Mouse (Mus musculus) neutrophil, adult 59 days (primary cell): ENCODE results near the gene Glra1. TPM values are rescaled to one million over a fixed set of nuclear protein-coding genes. Genes with fewer than 3 reads are reported as not detected.

Source experiments
- total RNA-seq, 2 experiments: library from RNA; stranded (reverse); gene quantifications; 1 replicate in 1 of 2; 2 replicates in 1 of 2; pipeline ENCODE4 v1.2.4; 2023

Glra1 gene
- total RNA-seq: not detected

DNA sequence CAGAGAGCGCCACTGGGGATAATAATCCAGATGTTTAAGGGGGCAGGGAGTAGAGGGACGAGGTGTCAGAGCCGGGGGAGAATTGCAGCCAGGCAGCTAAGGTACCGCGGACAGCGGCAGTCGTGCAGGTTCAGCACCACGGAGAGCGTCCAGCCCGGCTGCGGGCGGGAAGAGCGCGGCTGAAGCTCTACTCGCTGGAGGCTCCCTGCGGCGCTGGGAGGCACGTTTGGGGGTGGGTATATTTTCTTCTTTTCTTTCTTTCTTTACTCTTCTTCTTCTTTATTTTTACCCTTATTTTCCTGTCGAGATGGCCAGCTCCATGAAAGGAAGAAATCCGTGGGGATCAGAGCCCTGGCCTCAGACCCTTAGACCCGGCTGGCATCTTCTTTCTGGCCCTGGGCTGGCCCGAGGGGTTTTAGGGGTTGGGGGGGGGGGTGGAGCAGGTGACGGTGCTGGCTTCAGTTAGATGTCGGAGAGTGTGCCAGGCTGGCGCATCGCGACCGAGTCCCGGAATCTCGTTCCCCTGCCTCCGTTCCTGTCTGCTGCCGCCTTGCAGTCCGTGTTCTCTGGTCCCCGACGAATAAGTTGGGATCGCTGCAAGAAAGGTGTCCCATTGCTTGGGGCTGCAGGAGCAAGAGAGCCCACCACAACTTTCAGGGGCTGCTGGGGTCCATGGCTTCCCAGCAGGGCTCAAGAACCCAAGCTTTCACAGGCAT, at the start of gene Glra1:
Glra1 (minus strand) TSS at position 391 of the 716 bp plus-strand sequence.

DNA sequence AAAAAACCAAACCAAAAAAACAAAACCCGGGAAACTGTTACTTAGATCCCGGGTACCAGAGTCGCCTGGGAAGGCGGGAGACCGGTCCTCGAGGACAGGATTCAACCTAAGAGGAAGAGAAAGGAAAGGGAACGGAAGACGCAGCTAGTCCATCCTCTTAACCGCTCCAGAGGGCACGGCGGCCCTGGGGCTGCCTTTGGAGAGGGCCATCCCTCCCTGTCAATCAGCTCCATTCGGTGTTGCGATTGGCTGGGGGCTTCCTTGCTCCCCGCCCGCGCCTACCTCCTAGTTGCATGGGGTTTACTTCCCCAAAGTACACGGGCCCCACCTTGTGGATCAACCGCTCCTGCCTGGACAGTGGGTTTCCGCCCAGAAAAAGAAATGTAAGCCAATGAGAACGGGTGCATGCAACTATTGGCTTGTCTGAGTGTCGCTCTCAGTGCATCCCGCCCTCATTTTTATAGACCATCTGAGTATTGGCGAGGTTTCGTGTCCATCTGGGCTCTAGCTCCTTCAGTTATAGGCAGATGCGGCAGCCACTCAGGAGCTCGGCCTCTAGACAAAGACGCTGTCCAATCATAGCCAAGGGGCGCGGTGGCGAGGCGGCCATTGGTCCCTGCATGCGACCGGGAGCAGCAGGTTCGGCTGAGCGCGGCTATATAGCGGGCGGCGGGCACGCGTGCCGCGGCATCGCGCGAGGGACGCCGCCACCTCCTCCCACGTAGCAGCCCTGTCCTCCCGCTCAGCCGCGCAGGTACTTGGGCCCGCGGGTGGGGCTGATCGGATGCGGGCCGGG, 138.8 kb downstream of the Glra1 start, which contains the start of gene G3bp1:
G3bp1 (plus strand) TSS at position 638 of the 796 bp plus-strand sequence.

Other genes starting within 250 kb of the Glra1 start
- 10 to 100 TPM; 13.6 to 24.4 TPM for gene Sparc, start 185.0 kb downstream of the Glra1 start, total RNA-seq
- gene Atox1, start 147.0 kb downstream of the Glra1 start, total RNA-seq: 100 to 1,000 TPM; 108 to 142 TPM
- 10 to 100 TPM; 27.9 to 37.9 TPM for gene G3bp1, start 138.5 kb downstream of the Glra1 start, total RNA-seq